Mouse (Mus musculus): ENCODE results near the gene Zfp629.

DNA sequence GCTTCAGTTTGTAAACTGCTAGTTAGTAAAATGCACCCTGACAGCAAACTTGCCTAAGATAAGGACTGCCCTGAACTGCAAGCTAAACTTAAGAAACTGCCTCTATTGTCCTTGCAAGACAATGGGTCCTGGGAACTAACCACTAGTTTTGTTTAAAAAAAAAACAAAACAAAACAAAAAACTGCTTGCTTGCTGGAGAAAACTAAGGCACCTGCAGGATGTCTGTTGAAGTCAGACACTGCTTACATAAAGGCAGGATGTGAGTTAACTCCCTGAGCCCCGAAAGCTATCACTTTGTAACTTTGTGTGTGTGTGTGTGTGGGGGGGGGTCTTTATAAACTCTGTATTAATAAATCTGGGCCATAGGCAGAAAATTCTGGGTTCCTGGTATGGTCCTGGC is 1.3 kb upstream of the Zfp629 start:
- TF ChIP-seq CTCF (IDR thresholded peaks at IDR 0.05; ENCODE audit: extremely low read depth, insufficient read depth, insufficient read length, insufficient replicate concordance) = no peak
- TF ChIP-seq POLR2A (IDR thresholded peaks at IDR 0.05; ENCODE audit: low read depth, low read length) = no peak

Data from spleen, adult 2 months (tissue).